Mouse (Mus musculus) midbrain, embryonic 10.5 days (tissue): ENCODE data around the gene Epha1. TPM values are rescaled to one million over a fixed set of nuclear protein-coding genes. Genes with fewer than 3 reads are reported as not detected.

Experiments used
- DNase-seq: peaks from one replicate; pipeline ENCODE4 v3.0.0-alpha.2; 2017; ENCODE audit warnings: low spot score
- H3K27ac ChIP-seq: fragments of 300-500 bp; sonication (generic); replicated peaks from 2 replicates; pipeline ENCODE4 v1.5.1; 2016; ENCODE audit warnings: mild to moderate bottlenecking
- H3K27me3 ChIP-seq: fragments of 300-500 bp; sonication (generic); 2 replicates; pipeline ENCODE4 v1.6.1; 2016; ENCODE audit warnings: low read depth, mild to moderate bottlenecking; ENCODE audit not compliant: poor library complexity, severe bottlenecking
- H3K36me3 ChIP-seq: fragments of 300-500 bp; sonication (generic); 2 replicates; pipeline ENCODE4 v1.6.1; 2016; ENCODE audit warnings: mild to moderate bottlenecking, moderate library complexity
- H3K4me1 ChIP-seq: fragments of 300-500 bp; sonication (generic); 2 replicates; pipeline ENCODE4 v1.6.1; 2016
- H3K4me3 ChIP-seq: fragments of 300-500 bp; sonication (generic); 2 replicates; pipeline ENCODE4 v1.5.1; 2016; ENCODE audit warnings: mild to moderate bottlenecking, moderate library complexity
- H3K9me3 ChIP-seq: fragments of 300-500 bp; sonication (generic); replicated peaks from 2 replicates; pipeline ENCODE4 v1.6.1; 2016; ENCODE audit warnings: mild to moderate bottlenecking
- WGBS: fragments of 180-500 bp; shearing (Covaris S2); methylation state at CpG from one replicate; pipeline ENCODE4 v1.1.7; 2016; 5-methylcytosine and 5-hydroxymethylcytosine counted together
- polyA plus RNA-seq: library from polyadenylated mRNA; unstranded; fragments of >200 nt; fragmentation: Nextera tagmentation; extraction: Ambion mirVana; gene quantifications from 2 replicates; pipeline ENCODE4 v1.2.1, GENCODE M21; 2016

Epha1 gene
- polyA plus RNA-seq, 1 experiment from 2014 or later = 1.5 TPM

- H3K36me3 ChIP-seq = peaks cover 87% of the 10 kb centered on the region
These were observed 15.2 kb downstream of the Epha1 start for GRCm38 (mm10) chr6:42357901-42358300.

GRCm38 (mm10) chr6:42356913-42357312 is 16.2 kb downstream of the Epha1 start:
- Histone ChIP-seq H3K4me1 (peaks cover 23% of the 10 kb centered on the region), H3K4me3 (no peak overlapping the region), H3K27ac (no peak overlapping the region), H3K9me3 (no peaks in the 10 kb centered on the region), H3K36me3 (peaks cover 96% of the 10 kb centered on the region), H3K27me3 (no peaks in the 10 kb centered on the region)
- no peak for DNase-seq
- WGBS = 97% methylated on average over 5 of the region's 5 CpGs

More at GRCm38 (mm10) chr6:42357901-42358300, 15.2 kb downstream of the Epha1 start:
- Histone ChIP-seq H3K27me3 (no peaks in the 10 kb centered on the region), H3K4me3 (no peak overlapping the region), H3K4me1 (peaks cover 22% of the 10 kb centered on the region), H3K27ac (no peak overlapping the region), H3K9me3 (no peaks in the 10 kb centered on the region)
- no peak for DNase-seq
- 66% methylated on average over 6 of the region's 6 CpGs for WGBS

- H3K27ac ChIP-seq = no peak overlapping the region
- 93% methylated on average over 13 of the region's 13 CpGs for WGBS
- peaks cover 97% of the 10 kb centered on the region for H3K36me3 ChIP-seq
- H3K4me1 ChIP-seq = peaks cover 32% of the 10 kb centered on the region
- no peak for DNase-seq
- H3K4me3 ChIP-seq = no peak overlapping the region
- no peaks in the 10 kb centered on the region for H3K9me3 ChIP-seq
- H3K27me3 ChIP-seq = no peaks in the 10 kb centered on the region
These were observed 17.1 kb downstream of the Epha1 start for GRCm38 (mm10) chr6:42355794-42356600.

- Histone ChIP-seq H3K4me3 (no peak overlapping the region), H3K9me3 (no peaks in the 10 kb centered on the region), H3K27ac (no peak overlapping the region), H3K36me3 (peaks cover 91% of the 10 kb centered on the region), H3K27me3 (no peaks in the 10 kb centered on the region), H3K4me1 (peaks cover 39% of the 10 kb centered on the region)
- DNase-seq = no peak
- 93% methylated on average over 6 of the region's 6 CpGs for WGBS
These were observed 17.7 kb downstream of the Epha1 start for GRCm38 (mm10) chr6:42355366-42355765.

GRCm38 (mm10) chr6:42354076-42355019 is 18.7 kb downstream of the Epha1 start:
- Histone ChIP-seq H3K4me3 (no peak overlapping the region), H3K27me3 (no peaks in the 10 kb centered on the region), H3K27ac (no peak overlapping the region), H3K9me3 (no peaks in the 10 kb centered on the region), H3K4me1 (peaks cover 40% of the 10 kb centered on the region), H3K36me3 (peaks cover 81% of the 10 kb centered on the region)
- 86% methylated on average over 11 of the region's 11 CpGs for WGBS
- no peak for DNase-seq

- H3K36me3 ChIP-seq = peaks cover 69% of the 10 kb centered on the region
- no peaks in the 10 kb centered on the region for H3K9me3 ChIP-seq
- no peak overlapping the region for H3K27ac ChIP-seq
- no peak for DNase-seq
- H3K4me3 ChIP-seq = no peak overlapping the region
- peaks cover 51% of the 10 kb centered on the region for H3K4me1 ChIP-seq
- H3K27me3 ChIP-seq = no peaks in the 10 kb centered on the region
- 93% methylated on average over 8 of the region's 8 CpGs for WGBS
These were observed 19.9 kb downstream of the Epha1 start for GRCm38 (mm10) chr6:42353180-42353579.

- Histone ChIP-seq H3K4me1 (peaks cover 45% of the 10 kb centered on the region), H3K27ac (no peak overlapping the region), H3K4me3 (no peak overlapping the region), H3K9me3 (no peaks in the 10 kb centered on the region), H3K27me3 (no peaks in the 10 kb centered on the region), H3K36me3 (peaks cover 62% of the 10 kb centered on the region)
- 91% methylated on average over 1 of the region's 1 CpGs for WGBS
- no peak for DNase-seq
These were observed 20.6 kb downstream of the Epha1 start for GRCm38 (mm10) chr6:42352486-42352846.

GRCm38 (mm10) chr6:42351776-42352485 is 21.1 kb downstream of the Epha1 start:
- peaks cover 57% of the 10 kb centered on the region for H3K36me3 ChIP-seq
- no peak overlapping the region for H3K27ac ChIP-seq
- no peak for DNase-seq
- no peaks in the 10 kb centered on the region for H3K9me3 ChIP-seq
- H3K27me3 ChIP-seq = no peaks in the 10 kb centered on the region
- peak overlapping the region; percentile 91; the same call in 1 of the 2 replicates for H3K4me3 ChIP-seq
- peaks cover 45% of the 10 kb centered on the region for H3K4me1 ChIP-seq
- WGBS = 85% methylated on average over 7 of the region's 7 CpGs

- DNase-seq = no peak
- Histone ChIP-seq H3K36me3 (peaks cover 49% of the 10 kb centered on the region), H3K4me1 (peaks cover 45% of the 10 kb centered on the region), H3K4me3 (peak overlapping the region; percentile 91), H3K27ac (peak overlapping the region; percentile 90), H3K27me3 (no peaks in the 10 kb centered on the region), H3K9me3 (no peaks in the 10 kb centered on the region)
- WGBS = 42% methylated on average over 13 of the region's 13 CpGs
These were observed 21.9 kb downstream of the Epha1 start for GRCm38 (mm10) chr6:42350968-42351775.

- peaks cover 45% of the 10 kb centered on the region for H3K4me1 ChIP-seq
- H3K27ac ChIP-seq = peak overlapping the region; percentile 90
- H3K36me3 ChIP-seq = peaks cover 40% of the 10 kb centered on the region
- no peaks in the 10 kb centered on the region for H3K9me3 ChIP-seq
- no peaks in the 10 kb centered on the region for H3K27me3 ChIP-seq
- H3K4me3 ChIP-seq = peak overlapping the region; percentile 91
- DNase-seq = peak; percentile 57
- under 1% methylated on average over 71 of the region's 72 CpGs for WGBS
These were observed 22.8 kb downstream of the Epha1 start for GRCm38 (mm10) chr6:42350021-42350967.

- peak; percentile 94 for DNase-seq
- Histone ChIP-seq H3K36me3 (peaks cover 33% of the 10 kb centered on the region), H3K27me3 (no peaks in the 10 kb centered on the region), H3K4me1 (peaks cover 45% of the 10 kb centered on the region), H3K9me3 (no peaks in the 10 kb centered on the region), H3K27ac (peak within 1 kb of the TSS; percentile 90), H3K4me3 (peak within 1 kb of the TSS; percentile 91)
- 2% methylated on average over 29 of the region's 36 CpGs for WGBS
These were observed 23.5 kb downstream of the Epha1 start, which contains the start of gene Zyx for GRCm38 (mm10) chr6:42349426-42350020. Gene Zyx, plus strand, starts transcription at chr6:42349630.
